Mouse (Mus musculus) liver, adult 2 months (tissue): ENCODE measurements at regions not wholly inside any gene's neighbourhood (a gene's known extent, or its start where the extent isn't known, plus 50 kb on each side); places are given as distances from the start of the nearest gene placed in this dataset.
A peak's percentile ranks its signal among the peaks of the same experiment; 100 is the strongest.

Experiments used
- DNase-seq: peaks from one replicate; pipeline ENCODE4 v3.0.0-alpha.2; 2011; ENCODE audit warnings: low read depth, low spot score; ENCODE audit errors: extremely low read depth
- H3K27ac ChIP-seq: fragments of 200-500 bp; replicated peaks from 2 replicates; pipeline ENCODE4 v1.5.1; 2012; ENCODE audit warnings: low read depth, mild to moderate bottlenecking, control low read depth, inconsistent platforms, low read length; ENCODE audit not compliant: insufficient read depth
- H3K27me3 ChIP-seq: fragments of 200-500 bp; 2 replicates; pipeline ENCODE4 v1.6.1; 2012; ENCODE audit warnings: mild to moderate bottlenecking, moderate library complexity, low read length, inconsistent platforms; ENCODE audit not compliant: control insufficient read depth, insufficient read depth
- H3K36me3 ChIP-seq: fragments of 200-500 bp; 2 replicates; pipeline ENCODE4 v1.6.1; 2012; ENCODE audit warnings: low read length, inconsistent platforms; ENCODE audit not compliant: control insufficient read depth, insufficient read depth
- H3K4me1 ChIP-seq: fragments of 200-500 bp; 2 replicates; pipeline ENCODE4 v1.6.1; 2011; ENCODE audit warnings: low read length; ENCODE audit not compliant: control insufficient read depth, insufficient read depth
- H3K4me3 ChIP-seq: fragments of 200-500 bp; 2 replicates; pipeline ENCODE4 v1.5.1; 2011; ENCODE audit warnings: low read depth, mild to moderate bottlenecking, control low read depth, low read length, moderate library complexity; ENCODE audit not compliant: insufficient read depth
- H3K79me2 ChIP-seq: fragments of 200-500 bp; 2 replicates; pipeline ENCODE4 v1.6.1; 2012; ENCODE audit warnings: inconsistent platforms, mild to moderate bottlenecking, low read length, moderate library complexity; ENCODE audit not compliant: control insufficient read depth, insufficient read depth
- H3K9ac ChIP-seq: fragments of 200-500 bp; 2 replicates; pipeline ENCODE4 v1.6.1; 2012; ENCODE audit warnings: low read depth, mild to moderate bottlenecking, control low read depth, inconsistent platforms, low read length
- CTCF ChIP-seq: fragments of 200-500 bp; IDR thresholded peaks from 2 replicates; pipeline ENCODE4 v1.5.1; 2011; ENCODE audit warnings: low read depth, low read length, control low read depth
- POLR2A ChIP-seq: fragments of 200-500 bp; IDR thresholded peaks from 2 replicates; pipeline ENCODE4 v1.6.1; 2011; ENCODE audit warnings: low read length, control low read depth; ENCODE audit not compliant: insufficient read depth; ENCODE audit errors: extremely low read depth
- WGBS: fragments of 180-500 bp; shearing (Covaris S2); methylation state at CpG from one replicate; pipeline ENCODE4 v1.1.7; 2018; 5-methylcytosine and 5-hydroxymethylcytosine counted together

DNA sequence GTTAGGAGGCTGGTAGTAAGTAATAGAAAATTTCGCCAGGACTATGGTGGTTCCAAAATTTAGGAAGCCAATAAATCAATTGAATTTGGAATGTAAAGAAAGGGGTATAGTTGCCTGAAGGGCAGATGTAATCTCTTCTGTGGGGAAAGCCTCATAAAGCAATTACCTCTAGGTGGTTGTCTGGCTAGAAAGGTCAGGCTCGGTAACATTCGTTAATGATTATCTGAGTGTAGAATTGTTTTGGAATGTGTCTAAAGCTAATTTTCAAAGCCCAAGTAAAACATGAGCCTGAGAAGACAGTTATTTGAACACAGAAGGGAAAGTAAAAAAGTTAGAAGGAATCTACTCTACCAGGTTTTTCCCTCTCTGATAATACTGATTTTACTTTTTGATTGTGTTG lies 121.4 kb upstream of the Kitl start:
- Histone ChIP-seq H3K9ac (no peak overlapping the region), H3K27ac (no peak overlapping the region), H3K27me3 (no peaks in the 10 kb centered on the region), H3K4me1 (no peaks in the 10 kb centered on the region; the same call in 1 of the 2 replicates), H3K79me2 (no peaks in the 10 kb centered on the region), H3K4me3 (no peak overlapping the region), H3K36me3 (no peaks in the 10 kb centered on the region)
- DNase-seq: peak; percentile 73
- WGBS: 27% methylated on average over 3 of the region's 3 CpGs
- TF ChIP-seq POLR2A: no peak

DNA sequence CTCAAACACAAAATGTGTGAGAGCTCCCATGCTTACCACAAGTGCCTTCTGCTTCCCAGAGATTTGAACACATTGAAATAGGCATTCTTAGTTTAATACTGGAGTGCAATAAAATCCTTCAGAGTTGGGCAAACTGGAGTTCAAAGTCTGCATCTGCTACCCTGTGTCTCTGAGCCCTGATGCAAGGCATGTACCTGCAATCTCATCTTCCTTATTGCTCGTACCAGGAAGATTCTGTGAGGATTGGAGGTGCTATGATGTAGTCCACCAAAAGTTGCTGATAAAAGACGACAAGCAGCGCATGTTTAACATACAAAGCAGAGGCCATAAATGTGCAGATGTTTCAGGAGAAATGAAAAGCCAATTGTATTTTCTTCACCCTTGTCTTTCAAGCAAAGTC lies 123.5 kb upstream of the Kitl start:
- Histone ChIP-seq H3K9ac (no peak overlapping the region), H3K4me3 (no peak overlapping the region), H3K36me3 (no peaks in the 10 kb centered on the region), H3K4me1 (no peaks in the 10 kb centered on the region; the same call in 1 of the 2 replicates), H3K79me2 (no peaks in the 10 kb centered on the region), H3K27ac (no peak overlapping the region), H3K27me3 (no peaks in the 10 kb centered on the region)
- 95% methylated on average over 3 of the region's 3 CpGs for WGBS
- no peak for DNase-seq
- TF ChIP-seq POLR2A: no peak
- no peak for TF ChIP-seq CTCF

GRCm38 (mm10) chr10:99881901-99882300 lies 122.4 kb upstream of the Csl start:
- 82% methylated on average over 2 of the region's 2 CpGs for WGBS
- Histone ChIP-seq H3K36me3 (no peaks in the 10 kb centered on the region), H3K79me2 (no peaks in the 10 kb centered on the region), H3K27me3 (no peaks in the 10 kb centered on the region), H3K27ac (no peak overlapping the region), H3K4me3 (no peak overlapping the region), H3K4me1 (no peaks in the 10 kb centered on the region), H3K9ac (no peak overlapping the region)
- no peak for DNase-seq
- TF ChIP-seq CTCF (no peak), POLR2A (no peak)

DNA sequence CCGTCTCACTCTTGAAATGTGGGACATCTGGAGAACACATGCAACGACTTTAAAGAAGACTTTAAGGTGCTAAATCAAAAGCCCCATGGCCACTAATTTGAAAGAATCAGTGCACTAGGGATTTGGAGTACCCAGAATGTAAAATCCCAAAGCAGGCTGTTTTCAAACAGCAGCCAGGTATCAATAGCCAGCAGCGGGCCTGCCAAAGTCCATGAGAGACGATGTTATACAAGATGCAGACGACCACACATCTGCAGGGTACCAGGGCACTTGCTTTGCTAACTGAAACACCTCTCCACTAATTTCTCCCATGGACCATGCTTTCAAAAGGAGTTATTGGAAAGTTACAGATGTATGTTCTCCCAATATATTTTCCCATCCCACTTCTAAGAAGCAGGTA lies 119.9 kb upstream of the Csl start:
- no peak overlapping the region for H3K4me3 ChIP-seq
- H3K27me3 ChIP-seq: no peaks in the 10 kb centered on the region
- no peak overlapping the region for H3K9ac ChIP-seq
- no peaks in the 10 kb centered on the region for H3K4me1 ChIP-seq
- TF ChIP-seq POLR2A (no peak), CTCF (no peak)
- H3K79me2 ChIP-seq: no peaks in the 10 kb centered on the region
- no peak for DNase-seq
- H3K36me3 ChIP-seq: no peaks in the 10 kb centered on the region
- 82% methylated on average over 5 of the region's 5 CpGs for WGBS
- no peak overlapping the region for H3K27ac ChIP-seq

- no peaks in the 10 kb centered on the region for H3K79me2 ChIP-seq
- 87% methylated on average over 1 of the region's 1 CpGs for WGBS
- H3K4me1 ChIP-seq: no peaks in the 10 kb centered on the region
- no peak for TF ChIP-seq CTCF
- TF ChIP-seq POLR2A: no peak
- H3K27ac ChIP-seq: no peak overlapping the region
- no peak for DNase-seq
- H3K4me3 ChIP-seq: no peak overlapping the region
- H3K27me3 ChIP-seq: no peaks in the 10 kb centered on the region
- H3K9ac ChIP-seq: no peak overlapping the region
- H3K36me3 ChIP-seq: no peaks in the 10 kb centered on the region
Measured at GRCm38 (mm10) chr10:99864711-99865110, 105.3 kb upstream of the Csl start.

GRCm38 (mm10) chr10:99860322-99861089 lies 101.0 kb upstream of the Csl start:
- no peaks in the 10 kb centered on the region for H3K4me1 ChIP-seq
- TF ChIP-seq CTCF (no peak), POLR2A (no peak)
- H3K36me3 ChIP-seq: no peaks in the 10 kb centered on the region
- DNase-seq: no peak
- no peaks in the 10 kb centered on the region for H3K79me2 ChIP-seq
- no peak overlapping the region for H3K9ac ChIP-seq
- H3K4me3 ChIP-seq: no peak overlapping the region
- H3K27me3 ChIP-seq: no peaks in the 10 kb centered on the region
- H3K27ac ChIP-seq: no peak overlapping the region
- WGBS: 79% methylated on average over 10 of the region's 10 CpGs
